Mouse (Mus musculus): ENCODE measurements around the gene D5Ertd579e.
"Not testable (repeated sequence)": the region's sequence is repeated elsewhere in the genome, so short reads cannot be mapped to it uniquely, and the experiment has no call there.

The D5Ertd579e gene

DNA sequence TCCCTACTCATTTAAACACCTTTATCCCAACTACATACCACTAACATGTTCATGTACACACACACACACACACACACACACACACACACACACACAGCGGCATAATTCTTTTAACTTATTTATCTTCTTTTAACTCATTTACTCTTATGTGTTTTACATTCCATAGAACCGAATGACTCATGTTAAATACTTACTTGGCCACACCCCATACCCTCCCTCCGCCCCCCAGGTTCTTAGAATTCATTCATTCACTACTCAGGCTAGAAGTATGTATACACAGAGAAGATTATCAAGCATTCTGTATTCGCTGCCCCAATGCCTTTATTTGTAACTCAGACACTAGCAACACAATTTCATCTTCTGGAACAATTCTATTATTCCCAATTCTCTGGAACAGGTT, 10.7 kb downstream of the D5Ertd579e start:
- in situ Hi-C loops (cut with MboI; ENCODE audit: low sequenced_read_pairs) = no loop called here

DNA sequence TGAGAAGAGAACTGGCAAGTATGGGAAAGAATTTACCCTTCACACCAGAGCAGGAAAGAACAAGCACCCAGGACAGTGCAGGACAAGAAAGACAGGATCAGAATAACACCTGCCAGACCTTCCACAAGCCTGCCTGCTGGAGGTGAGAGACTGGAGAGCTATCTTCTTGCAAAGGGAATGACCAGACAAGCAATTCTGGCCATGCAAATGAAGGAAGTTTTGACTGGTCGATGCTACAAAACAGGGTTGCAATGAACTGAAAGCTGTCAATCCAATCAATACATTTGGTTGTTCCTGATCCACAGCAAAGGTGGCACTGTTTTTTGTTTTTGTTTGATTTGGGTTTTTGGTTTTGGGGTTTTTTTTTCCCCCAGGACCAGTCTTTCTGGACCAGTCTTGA, 12.2 kb downstream of the D5Ertd579e start:
- in situ Hi-C loops (cut with MboI; ENCODE audit: low sequenced_read_pairs) = no loop called here

DNA sequence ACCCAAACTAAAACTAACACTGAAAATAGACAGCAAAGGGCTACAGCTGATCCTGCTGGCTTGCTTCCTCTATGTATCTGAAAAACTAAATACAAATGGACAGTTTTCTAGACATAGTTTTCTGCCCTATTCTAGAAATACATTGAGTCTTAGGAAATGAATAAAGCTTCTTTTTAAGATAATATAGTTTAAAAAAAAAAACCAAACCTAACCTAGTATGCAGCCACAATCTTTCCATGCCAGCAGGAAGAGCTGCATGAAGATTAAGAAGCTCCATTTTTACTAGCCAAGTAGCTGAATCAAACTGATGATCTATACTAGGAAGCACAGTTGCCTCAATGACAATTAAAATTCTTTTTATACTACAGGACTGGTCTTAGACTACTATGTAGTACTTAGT, 14.6 kb downstream of the D5Ertd579e start:
- in situ Hi-C loops (cut with MboI; ENCODE audit: low sequenced_read_pairs) = no loop called here

DNA sequence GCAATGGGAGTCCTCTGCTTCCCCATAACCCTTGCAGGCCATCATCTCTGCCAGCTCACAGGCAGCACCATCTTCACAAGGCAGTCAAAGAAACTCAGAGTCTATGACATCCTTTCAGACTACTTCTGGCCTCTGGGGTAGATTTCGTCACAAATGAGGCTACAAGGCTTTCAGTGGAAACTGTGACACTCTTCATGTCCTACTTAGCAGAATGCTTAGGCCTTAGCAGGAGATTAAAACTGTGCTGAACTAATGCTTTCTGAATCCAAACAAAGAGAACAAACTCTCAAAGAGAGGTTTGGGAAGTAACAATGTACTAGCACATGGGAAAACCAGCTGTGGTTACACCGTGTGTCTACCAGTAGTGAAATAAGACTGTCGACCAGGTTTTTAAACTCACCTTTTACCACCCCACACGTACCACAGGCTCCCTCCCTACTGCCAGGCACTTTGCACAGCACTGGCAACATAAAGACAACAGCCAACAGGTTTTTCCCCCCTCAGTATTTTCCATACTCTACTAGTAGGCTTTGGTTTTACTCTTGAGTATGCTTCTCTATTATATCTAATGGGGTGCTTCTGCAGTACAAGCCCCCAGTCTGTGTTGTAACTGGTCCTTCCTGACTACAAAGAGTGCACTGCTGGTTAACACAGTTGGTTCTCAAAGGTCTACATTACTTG, 15.8 kb downstream of the D5Ertd579e start:
- in situ Hi-C loops (cut with MboI; ENCODE audit: low sequenced_read_pairs) = no loop called here

DNA sequence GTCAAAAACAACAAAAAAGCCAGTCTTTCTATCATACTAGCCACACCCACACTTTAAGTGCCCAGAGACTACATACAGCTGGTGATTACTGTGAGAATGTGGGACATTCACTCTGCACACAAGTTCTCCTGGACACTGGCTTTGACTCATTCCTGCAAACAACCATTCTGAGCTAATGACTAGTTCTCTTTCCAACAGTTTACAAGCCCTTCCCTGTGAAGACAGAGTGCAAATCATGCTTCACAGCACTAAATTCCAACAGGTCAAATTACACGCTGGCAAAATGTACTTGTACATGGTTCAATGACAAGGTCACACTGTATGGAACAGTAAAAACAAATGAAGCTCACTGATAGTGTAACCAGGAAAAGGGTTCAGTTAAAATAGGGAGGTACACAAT, 17.0 kb downstream of the D5Ertd579e start:
- in situ Hi-C loops (cut with MboI; ENCODE audit: low sequenced_read_pairs) = no loop called here

DNA sequence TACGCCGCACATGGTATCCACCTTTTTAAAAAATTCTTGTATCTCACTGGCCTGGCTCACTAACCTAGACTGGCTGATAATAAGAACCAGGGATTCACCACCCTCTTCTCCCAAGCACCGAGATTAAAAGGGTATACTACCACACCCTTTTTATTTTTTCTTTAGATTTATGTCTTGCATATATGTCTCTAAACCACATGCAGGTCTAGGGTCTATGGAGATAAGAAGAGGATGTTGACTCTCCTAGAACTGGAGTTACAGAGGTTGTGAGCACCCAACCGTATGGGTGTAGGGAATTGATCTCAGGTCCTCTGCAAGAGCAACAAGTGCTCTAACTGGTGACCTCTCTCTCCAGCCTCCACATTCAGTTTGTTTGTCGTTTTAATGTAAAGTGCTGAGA, 17.9 kb downstream of the D5Ertd579e start:
- in situ Hi-C loops (cut with MboI; ENCODE audit: low sequenced_read_pairs) = no loop called here

DNA sequence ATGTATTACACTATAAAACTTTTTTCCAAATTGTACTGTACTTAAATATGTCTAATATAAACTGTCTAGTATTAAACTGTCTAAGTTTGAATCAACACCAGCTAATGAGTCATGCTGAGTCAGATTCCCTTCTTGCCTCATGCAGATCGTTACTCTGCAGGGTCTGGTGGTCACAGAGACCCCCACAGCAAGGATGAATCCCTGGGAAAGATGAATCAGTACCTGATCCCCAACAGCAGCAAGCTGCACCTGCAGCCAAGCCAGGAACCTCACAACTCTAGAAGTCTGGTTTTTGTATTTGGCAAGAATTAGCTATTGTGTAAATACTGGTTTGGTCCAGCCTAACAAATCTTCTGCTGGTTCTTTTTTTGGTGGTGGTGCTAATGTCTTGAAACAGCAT, 20.4 kb downstream of the D5Ertd579e start:
- in situ Hi-C loops (cut with MboI; ENCODE audit: low sequenced_read_pairs) = no loop called here

DNA sequence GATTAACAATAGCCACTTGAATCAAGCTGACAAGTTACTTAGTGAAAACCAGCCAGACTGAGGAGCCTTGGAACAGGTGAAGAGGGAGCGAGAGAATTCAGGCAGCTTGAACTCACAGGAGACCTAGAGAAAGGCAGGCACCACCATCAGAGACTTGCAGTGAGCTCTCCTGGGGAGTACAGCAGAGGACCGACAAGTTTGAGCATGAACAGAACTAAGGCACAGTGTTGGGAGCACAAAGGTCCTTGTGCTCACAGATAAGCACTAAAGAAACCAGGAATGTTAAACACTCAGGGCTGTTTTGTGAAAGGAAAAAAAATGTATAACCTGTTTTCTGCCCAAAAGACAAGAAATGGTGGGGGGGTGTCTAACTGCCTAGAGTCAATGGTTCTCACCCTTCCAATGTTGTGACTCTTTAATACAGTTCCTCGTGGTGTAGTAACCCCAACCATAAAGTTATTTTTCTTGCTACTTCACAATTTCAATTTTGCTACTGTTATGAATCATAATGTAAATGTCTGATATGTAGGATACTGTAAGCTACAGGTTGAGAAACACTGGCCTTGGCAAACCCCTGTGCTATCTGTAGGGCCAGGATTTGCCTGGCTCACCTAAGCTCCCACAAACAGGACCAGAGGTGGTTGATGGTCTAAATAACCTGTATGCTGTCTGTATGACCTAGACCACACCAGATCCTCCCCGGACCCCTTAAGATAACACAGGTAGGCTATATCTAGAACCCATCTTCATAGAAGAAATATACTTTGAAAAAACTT, 21.0 kb downstream of the D5Ertd579e start:
- in situ Hi-C loops (cut with MboI; ENCODE audit: low sequenced_read_pairs) = no loop called here

DNA sequence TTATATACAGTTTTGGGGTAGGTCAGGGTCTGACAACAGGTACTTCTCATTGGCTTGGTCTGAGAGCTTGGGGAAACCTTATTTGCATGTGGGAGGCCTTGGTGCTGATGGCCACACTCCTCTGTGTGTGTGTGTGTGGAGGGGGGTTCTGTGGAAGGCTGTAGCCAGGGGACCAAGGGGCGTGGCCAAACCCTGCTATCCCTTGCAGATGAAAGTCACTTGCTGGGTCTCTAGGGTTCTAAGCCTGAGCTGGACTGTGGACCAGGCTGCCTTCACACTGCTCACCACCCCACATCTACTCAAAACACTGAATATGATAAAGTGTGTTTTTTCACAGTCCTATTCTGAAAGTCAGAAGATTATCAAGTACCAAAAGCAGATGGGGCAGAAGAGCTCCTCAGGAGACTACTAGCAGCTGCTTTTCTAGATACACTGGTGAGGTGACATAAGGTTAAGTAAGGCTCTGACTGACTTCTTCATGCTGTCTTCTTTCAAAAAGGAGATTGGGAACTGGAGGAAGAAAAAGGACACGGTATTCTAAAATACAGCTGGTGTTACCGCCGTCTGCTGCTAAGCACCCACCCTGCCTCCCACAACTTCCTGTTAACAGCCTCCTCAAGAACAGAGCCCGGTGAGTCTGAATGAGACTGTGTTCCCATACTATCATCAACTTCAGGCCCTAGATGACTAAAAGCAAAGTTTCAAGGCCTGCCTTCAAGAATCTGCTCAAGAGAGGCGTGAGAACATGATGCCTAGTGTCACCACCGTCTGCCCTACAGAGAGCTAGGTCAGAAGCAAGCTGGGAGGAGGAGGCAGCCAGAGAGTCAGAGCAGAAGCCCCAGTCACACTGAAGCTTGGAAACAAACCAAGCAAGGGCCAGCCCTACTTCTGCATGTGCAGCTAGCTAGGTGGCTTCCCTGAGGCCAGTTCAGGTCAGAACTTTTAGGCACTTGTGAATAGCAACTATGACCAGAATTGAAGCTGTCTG, 26.5 kb downstream of the D5Ertd579e start:
- in situ Hi-C loops (cut with MboI; ENCODE audit: low sequenced_read_pairs) = no loop called here

DNA sequence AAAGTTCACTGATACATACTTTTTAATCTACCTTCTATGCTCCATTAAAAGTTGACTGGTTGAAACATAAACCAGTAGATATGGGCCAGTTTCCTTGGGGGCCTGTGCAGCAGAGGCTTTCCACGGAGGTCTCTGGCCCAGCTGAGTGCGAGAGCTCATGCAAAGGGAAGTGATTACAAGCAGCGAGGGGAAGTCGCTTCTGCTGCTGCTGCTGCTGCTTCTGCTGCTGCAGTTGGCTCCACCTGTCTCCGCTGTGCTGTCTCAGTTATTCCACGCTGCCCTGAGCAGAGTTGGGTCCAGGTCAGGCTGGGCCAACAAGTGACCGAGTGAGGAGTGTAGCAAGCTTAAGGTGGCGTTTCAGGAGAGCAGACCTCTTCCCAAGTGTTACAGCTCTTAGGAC, 27.3 kb downstream of the D5Ertd579e start:
- in situ Hi-C loops (cut with MboI; ENCODE audit: low sequenced_read_pairs) = no loop called here

DNA sequence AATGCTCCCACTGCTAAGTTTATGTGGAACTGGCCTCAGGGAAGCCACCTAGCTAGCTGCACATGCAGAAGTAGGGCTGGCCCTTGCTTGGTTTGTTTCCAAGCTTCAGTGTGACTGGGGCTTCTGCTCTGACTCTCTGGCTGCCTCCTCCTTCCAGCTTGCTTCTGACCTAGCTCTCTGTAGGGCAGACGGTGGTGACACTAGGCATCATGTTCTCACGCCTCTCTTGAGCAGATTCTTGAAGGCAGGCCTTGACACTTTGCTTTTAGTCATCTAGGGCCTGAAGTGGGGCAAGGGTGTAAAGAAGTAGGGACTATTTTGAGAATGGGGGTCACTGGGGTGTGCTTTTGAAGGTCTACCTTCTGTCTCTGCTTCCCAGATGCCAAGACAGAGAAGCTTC, 27.8 kb downstream of the D5Ertd579e start:
- in situ Hi-C loops (cut with MboI; ENCODE audit: low sequenced_read_pairs) = not testable (repeated sequence)

DNA sequence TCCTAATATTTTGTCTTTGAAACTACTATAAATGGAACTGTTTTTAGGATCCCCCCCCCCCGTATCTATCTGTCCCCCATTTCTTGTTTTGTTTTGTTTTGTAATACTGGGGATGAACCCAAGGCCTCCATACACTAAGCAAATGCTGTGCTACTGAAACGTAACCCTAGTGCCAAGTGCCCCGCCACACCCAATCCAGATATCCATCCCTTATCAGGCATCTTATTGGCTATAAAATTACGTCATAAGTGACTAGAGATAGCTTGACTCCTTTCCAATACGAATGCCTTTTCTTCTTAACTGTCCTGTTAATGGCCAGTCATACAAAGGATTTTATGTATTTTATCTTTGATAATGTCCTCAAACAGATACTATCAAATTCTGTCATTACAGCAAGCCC, 28.7 kb downstream of the D5Ertd579e start:
- in situ Hi-C loops (cut with MboI; ENCODE audit: low sequenced_read_pairs) = no loop called here

DNA sequence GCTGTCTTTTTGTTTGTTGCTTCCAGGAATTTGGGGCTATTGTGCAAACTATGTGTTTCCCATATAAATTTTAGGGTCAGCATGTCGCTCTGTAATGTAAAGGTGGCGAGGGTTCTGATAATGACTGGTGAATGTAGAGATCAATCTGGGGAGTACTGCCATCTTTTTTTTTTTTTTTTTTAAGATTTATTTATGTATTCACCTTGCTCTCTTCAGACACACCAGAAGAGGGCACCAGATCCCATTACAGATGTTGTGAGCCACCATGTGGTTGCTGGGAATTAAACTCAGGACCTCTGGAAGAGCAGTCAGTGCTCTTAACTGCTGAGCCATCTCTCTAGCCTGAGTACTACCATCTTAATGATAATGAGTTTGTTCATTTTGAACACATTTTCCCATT, 29.1 kb downstream of the D5Ertd579e start:
- in situ Hi-C loops (cut with MboI; ENCODE audit: low sequenced_read_pairs) = not testable (repeated sequence)

DNA sequence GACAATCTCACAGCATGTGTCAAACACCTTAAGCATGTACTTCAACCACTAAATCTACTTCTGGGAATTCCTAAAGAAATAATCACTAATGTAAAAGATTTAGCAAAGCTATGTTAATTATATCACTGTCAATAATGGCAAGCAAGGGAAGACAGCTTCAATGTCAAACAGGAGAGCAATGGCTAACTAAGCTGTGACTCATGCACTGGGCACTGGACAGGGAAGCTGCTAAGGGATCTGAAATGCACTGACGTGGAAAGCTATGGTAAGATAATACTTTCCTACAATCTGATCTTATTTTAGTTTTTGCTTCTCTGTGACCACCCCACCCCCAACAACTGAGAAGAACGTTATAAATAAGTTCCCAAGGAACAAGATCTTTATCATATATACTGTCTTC, 32.5 kb downstream of the D5Ertd579e start:
- in situ Hi-C loops (cut with MboI; ENCODE audit: low sequenced_read_pairs) = no loop called here

DNA sequence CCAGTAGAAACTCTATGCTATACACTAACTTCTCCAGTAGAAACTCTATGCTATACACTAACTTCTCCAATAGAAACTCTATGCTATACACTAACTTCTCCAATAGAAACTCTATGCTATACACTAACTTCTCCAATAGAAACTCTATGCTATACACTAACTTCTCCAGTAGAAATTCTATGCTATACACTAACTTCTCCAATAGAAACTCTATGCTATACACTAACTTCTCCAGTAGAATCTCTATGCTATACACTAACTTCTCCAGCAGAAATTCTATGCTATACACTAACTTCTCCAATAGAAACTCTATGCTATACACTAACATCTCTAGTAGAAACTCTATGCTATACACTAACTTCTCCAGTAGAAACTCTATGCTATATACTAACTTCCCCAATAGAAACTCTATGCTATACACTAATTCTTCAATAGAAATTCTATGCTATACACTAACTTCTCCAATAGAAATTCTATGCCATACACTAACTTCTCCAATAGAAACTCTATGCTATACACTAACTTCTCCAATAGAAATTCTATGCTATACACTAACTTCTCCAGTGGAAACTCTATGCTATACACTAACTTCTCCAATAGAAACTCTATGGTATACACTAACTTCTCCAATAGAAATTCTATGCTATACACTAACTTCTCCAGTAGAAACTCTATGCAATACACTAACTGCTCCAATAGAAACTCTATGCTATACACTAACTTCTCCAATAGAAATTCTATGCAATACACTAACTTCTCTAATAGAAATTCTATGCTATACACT, 34.7 kb downstream of the D5Ertd579e start:
- in situ Hi-C loops (cut with MboI; ENCODE audit: low sequenced_read_pairs) = not testable (repeated sequence)

DNA sequence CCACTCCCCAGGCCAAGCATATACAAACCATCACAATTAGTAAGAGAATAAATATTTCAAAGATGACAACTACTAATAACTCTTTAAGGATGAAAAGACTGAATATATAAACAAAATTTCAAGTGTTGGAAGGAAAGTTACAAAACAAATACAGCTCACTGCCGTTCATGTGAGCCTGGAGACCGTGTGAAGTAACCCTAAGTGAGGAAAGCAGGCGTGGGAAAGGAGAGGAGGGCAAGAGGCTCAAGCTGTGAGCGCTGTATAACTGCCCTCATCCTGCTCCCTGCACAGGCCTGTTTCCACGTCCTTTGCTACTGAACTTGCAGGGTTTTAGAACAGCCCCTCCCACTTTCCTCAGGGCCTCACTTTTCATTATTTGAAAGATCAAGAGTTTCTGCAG, 70.2 kb downstream of the D5Ertd579e start:
- in situ Hi-C loops (cut with MboI; ENCODE audit: low sequenced_read_pairs) = no loop called here

DNA sequence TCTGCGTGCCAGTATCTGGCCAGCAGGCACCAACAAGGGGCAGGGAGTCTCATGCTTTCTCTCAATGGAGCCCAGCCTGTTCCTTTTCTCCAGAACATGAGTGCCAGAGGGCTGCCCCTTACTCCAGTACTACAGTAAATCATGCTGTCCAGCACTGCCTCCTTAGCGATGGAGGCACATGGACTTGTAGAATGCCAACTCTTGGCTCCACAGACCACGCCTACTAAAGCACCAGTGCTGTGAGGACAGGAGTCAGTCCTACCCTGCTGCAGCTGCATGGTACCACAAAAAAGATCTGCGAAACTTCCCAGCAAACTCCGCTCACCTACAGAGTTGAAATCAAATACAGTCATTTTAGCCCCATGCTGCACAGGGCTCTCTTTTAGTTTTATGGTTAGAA, 72.2 kb downstream of the D5Ertd579e start:
- in situ Hi-C loops (cut with MboI; ENCODE audit: low sequenced_read_pairs) = no loop called here

DNA sequence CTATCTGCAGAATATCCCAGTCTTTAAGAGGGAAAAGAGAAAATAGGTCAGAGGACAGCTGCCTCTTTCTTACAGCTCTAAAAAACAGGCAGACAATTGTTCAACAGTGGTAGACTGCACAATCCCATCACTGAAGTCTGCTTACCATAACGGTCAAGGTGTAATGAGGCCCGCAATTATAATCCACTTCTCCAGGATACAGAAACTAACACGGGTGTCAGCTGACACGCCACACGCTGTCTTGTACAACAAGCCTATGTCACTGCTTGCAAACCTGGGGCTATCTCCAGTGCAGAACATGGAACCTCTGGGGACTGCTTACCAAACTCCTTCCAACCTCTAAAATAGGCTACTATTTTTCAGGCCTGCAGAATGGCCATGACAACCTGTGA, 74.8 kb downstream of the D5Ertd579e start:
- in situ Hi-C loops (cut with MboI; ENCODE audit: low sequenced_read_pairs) = no loop called here

DNA sequence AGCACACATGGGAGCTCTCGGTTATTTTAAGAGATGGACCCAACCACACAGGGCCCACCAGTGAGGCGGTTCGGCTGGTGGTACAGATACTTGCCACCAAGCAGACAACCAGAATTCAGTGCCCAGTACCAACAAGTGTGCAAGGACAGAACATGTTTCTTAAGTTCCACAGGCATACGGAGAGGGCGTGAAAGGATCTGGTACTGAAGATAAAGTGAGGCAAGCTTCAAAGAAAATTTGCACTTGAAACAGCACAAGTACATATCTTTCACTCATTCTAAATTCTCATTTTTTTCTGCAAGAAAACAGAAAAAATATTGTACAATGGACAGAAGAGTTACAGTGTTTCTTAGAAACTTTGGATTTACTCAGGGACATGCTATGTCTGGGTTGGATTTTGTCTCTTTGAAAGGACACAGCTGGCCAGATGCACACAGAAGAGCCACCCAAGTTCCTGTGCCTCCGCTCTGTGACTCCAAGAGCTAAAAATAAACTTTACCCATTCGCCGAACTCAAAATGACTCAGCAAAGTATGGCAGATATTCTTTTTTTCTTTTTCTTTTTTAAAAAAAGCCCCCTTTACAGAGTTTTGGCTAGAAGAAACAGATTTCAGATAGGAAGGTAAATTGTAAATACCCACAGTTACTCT, 75.3 kb downstream of the D5Ertd579e start:
- in situ Hi-C loops (cut with MboI; ENCODE audit: low sequenced_read_pairs) = no loop called here

DNA sequence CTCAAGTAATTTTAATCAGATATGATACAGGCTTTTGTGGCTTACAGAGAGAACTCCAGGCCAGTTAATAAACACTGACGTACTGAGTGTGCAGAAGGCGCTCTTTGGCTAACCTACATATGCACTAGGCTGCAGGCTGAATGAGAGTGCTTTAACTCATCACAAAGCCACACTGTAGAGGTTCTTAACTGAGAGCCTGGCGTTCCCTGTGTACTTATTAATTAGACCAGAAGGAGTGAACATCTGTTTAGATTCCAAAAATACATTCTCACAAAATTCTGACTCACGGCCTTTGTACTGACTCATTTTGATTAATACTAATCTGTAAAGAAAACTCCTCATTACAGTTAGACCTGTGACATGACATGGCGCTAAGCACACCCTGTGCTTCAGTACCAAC, 76.9 kb downstream of the D5Ertd579e start:
- in situ Hi-C loops (cut with MboI; ENCODE audit: low sequenced_read_pairs) = no loop called here
